Mouse (Mus musculus): Measurements from ENCODE around the gene Gm21149.
"Not testable (repeated sequence)": the region's sequence is repeated elsewhere in the genome, so short reads cannot be mapped to it uniquely, and the experiment has no call there.

Gm21149 gene

GRCm38 (mm10) chr5:15476423-15476822 is at the start of gene Gm21149:
TSS of gene Gm21149 (minus strand) at chr5:15476523.
- DNase-seq, result not testable (repeated sequence)

- DNase-seq, result not testable (repeated sequence)
Observed at GRCm38 (mm10) chr5:15522470-15522869, 46.1 kb upstream of the Gm21149 start.

DNA sequence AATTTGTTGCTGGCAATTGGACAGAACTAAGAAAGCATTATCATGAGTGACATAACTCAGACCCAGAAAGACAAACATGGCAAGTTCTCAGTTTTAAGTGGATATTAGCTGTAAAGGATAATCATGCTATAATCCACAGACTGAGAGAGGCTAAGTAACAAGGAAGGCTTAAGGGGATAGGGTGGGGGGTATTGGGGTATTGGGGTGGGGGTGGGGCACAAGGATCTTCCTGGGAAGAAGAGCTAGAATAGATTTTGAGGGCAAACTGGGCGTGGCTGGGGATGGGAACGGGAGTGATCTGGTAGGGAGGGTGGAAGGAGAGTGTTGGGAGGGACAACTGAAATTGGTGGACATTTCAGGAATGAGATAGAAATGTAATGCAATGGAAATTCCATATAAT is 45.7 kb upstream of the Gm21149 start:
- DNase-seq, result not testable (repeated sequence)

- not testable (repeated sequence) for DNase-seq
Observed at GRCm38 (mm10) chr5:15520418-15520817, 44.1 kb upstream of the Gm21149 start.

DNA sequence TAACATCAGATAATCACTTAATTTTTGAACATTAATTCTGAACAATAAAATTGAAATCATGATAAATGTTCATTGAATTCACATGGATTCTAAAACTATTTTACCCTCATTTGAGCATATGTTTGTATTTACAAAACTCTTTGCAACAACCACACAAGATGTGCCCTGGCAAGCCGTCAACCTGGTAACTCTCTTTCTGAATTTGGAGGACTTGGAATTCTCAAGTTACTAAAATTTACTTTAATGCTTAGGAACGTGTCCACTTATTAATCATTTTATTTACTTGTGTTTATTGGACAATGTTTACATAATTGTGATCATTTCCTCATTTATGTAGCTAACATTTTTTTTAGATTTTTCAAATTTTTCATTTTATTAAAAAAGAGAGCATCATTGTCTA is 40.8 kb upstream of the Gm21149 start:
- not testable (repeated sequence) for DNase-seq

GRCm38 (mm10) chr5:15512236-15512635 is 35.9 kb upstream of the Gm21149 start:
- DNase-seq, result not testable (repeated sequence)

- DNase-seq, result not testable (repeated sequence)
Observed at GRCm38 (mm10) chr5:15509911-15510310, 33.6 kb upstream of the Gm21149 start.

- not testable (repeated sequence) for DNase-seq
Observed at GRCm38 (mm10) chr5:15508460-15509451, 32.4 kb upstream of the Gm21149 start.

DNA sequence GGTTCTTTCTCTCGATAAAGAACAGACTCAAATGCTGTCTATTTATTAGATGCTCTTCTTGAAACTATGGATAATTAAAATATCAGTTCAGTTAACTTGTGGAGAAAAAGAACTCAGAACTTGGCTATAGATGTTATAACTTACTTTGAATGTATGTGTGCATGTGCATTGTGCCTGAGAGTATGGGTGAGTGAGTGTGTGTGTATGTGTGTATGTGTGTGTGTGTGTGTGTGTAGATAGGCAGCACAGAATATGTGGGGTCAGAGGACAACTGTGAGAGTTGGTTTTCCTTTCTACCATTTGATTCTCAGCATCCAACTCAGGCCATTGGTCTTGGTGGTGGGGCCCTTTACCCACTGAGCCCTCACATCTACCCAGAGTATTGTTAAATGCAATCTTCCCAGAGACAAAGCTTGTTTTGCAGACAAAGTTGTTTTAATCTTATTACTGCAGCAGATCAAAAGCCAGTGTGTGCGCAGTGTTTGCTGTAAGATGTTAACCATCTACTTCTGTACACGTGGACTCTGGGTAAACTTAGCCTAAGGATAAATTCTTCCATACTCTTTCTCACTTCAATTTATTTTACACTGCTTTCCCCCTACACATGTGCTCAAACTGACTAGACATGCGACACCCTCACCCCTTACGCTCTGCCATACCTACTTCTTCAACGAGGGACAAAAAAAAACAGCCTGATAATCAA is 31.6 kb upstream of the Gm21149 start:
- not testable (repeated sequence) for DNase-seq

- DNase-seq, result no peak
Observed at GRCm38 (mm10) chr5:15507309-15507619, 30.9 kb upstream of the Gm21149 start.

- no peak for DNase-seq
Observed at GRCm38 (mm10) chr5:15506575-15507308, 30.4 kb upstream of the Gm21149 start.

DNA sequence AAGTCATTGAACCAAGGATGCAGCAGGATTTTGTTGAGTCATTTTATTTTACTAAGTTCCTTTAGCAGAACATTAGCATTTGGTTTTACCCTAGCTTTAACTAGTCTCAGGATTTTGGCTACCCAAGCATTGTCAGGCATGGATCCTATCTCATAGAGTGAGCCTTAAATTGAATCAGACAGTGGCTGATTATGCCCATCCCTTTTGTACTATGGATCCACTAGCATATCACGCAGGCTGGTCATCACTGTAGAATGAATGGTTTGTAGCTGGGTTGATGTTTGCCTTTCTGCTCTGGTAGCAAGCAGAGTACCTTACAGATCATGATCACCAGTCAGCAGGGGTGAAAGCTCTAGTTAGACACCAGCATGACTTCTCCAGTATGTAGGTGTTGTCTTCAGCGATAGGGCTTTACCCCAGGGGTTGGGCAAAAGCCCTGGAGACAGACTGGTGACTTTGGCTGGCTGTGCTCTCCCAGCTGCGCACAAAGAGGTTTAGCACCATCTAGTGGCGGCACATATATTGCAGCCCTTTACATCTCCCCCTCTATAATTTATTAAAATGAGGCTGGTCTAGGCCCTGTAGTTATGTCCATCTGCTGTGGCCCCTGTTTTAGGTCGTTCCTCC is 22.6 kb upstream of the Gm21149 start:
- peak; percentile 9 for DNase-seq

DNA sequence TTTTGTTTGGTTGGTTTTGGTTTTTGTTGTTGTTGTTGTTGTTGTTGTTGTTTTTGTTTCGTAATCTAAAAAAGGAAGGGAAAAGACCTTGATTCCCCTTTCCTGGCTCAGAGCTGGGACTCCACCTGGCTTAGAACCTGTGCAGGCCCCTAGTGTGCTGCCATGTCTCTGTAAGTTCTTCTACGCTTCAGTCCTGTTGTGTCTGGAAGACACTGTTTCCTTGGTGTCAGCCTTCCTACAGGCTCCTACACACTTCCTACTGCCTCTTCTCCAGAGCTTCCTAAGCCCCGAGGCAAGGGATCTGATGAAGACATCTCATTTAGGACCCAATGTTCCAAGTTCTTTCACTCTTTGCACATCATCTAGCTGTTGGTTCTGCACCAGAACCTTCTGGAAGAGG is 22.0 kb upstream of the Gm21149 start:
- DNase-seq, result not testable (repeated sequence)

DNA sequence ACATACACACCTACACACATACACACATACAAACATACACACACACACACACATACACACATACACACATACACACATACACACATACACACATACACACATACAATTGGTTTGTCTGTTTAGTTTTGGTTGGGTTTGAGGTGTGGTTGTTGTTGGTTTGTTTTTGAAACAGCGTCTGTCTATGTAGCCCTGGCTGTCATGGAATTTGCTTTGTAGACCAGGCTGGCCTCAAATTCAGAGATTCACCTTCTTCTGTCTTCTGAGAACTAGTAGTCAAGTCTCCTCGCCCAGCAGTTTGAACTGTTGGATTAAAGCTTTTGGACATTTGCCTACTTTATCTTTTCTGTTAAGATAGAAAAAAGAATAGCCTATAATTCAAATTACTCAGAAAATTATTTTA is 14.6 kb upstream of the Gm21149 start:
- not testable (repeated sequence) for DNase-seq

- no peak for DNase-seq
Observed at GRCm38 (mm10) chr5:15488743-15489142, 12.4 kb upstream of the Gm21149 start.

DNA sequence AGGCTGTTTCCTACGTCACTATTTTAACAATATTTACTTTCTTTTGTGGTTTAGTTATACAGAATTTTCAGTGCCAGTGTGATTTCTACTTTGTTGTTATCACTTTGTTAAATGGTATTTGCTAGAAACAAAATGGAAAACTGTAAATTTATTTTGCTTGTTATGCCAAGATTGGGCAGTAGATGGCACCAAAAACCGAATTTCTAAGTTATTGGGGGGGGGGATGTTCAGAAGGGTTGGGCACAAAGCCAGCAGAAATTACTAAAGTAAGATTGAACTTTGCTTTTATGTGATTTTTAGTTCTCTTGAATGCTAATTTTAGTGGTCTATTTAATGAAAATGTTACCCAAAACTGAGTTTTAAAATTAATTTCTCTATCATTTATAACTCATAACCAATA is 8.3 kb upstream of the Gm21149 start:
- DNase-seq, result not testable (repeated sequence)

GRCm38 (mm10) chr5:15483576-15483975 is 7.3 kb upstream of the Gm21149 start:
- DNase-seq, result not testable (repeated sequence)

DNA sequence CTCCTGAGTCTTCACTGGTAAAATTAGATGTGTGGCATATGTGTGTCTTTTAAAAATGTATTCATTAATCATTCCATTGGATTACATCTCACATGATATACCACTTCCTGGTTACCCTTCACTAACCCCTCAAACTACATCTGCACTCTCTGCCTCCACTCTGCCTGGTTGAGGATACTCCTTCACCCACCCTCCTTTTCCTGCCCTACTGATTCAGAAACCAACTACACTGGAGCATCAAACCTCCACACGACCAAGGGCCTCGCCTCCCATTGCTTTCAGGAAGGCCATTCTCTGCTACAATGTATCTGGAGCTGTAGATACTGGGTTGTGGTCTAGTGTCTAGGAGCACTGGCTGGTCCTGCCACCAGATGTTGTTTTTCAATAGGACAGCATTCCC is 6.5 kb upstream of the Gm21149 start:
- DNase-seq, result not testable (repeated sequence)

DNA sequence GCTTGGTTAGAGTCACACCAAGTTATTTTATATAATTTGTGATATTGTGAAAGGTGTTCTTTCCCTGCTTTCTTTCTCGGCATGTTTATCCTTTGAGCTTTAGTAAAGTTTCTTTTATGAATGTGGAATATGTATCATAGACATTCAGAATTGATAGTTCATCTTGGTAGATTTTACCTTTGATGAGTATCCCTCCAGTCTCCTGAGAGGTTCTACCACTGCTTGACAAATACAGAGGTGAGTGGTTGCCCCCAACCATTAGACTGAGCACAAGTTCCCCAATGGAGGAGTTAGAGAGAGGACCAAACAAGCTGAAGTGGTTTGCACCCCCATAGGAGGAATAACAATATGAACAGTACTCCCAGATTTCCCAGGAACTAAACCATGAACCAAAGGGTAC is 6.2 kb downstream of the Gm21149 start:
- DNase-seq, result not testable (repeated sequence)

DNA sequence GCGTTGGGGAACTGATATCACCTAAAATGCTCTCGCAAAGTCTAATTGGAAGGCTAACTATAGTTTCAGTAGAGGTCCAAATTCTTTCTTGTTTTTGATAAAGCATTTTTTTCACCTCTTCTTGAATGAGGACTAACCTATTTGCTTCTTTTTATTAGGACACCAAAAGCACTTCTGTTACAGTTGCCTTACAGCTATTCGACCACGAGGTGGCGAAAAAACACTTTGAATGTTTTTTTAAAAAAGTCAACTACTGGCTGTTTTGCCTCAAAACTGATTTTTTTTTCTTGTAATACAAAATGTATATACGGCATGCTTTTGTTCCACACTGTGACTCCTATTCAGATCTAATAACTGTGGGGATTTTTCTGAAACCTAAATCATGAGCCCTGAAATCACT is 8.6 kb downstream of the Gm21149 start:
- DNase-seq, result not testable (repeated sequence)

DNA sequence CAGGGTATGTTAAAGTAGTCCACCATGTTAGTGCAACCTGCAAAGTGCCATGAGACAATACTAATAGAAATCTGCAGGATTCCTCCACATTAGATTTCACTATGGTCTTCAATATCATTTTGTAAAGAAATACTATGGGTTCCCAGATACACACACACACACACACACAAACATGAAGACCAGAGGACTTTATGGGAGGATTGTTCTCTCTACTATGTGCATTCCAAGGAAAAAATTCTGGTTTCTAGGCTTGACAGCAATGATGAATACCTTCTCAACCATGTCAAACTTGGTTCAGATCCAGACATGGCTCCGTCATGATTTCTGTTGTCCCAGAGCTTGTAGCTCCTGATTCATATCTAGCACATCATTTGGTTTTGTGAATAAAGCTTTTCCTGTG is 10.1 kb downstream of the Gm21149 start:
- not testable (repeated sequence) for DNase-seq

GRCm38 (mm10) chr5:15463561-15463960 is 12.8 kb downstream of the Gm21149 start:
- DNase-seq, result not testable (repeated sequence)

DNA sequence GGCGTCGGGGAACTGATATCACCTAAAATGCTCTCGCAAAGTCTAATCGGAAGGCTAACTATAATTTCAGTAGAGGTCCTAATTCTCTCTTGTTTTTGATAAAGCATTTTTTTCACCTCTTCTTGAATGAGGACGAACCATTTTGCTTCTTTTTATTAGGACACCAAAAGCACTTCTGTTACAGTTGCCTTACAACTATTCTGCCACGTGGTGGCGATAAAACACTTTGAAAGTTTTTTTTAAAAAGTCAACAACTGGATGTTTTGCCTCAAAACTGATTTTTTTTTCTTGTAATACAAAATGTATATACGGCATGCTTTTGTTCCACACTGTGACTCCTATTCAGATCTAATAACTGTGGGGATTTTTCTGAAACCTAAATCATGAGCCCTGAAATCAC is 14.7 kb downstream of the Gm21149 start:
- DNase-seq, result not testable (repeated sequence)

All from layer of hippocampus, adult 9-11 months (tissue).